Mouse (Mus musculus) neural tube, embryonic 13.5 days (tissue): Measurements from ENCODE around the gene Cenpq. TPM values are rescaled to one million over a fixed set of nuclear protein-coding genes. Genes with fewer than 3 reads are reported as not detected.

ENCODE experiments used
- ATAC-seq: fragments of 200-750 bp; cut with Nextera tagmentation; 2 replicates; pipeline ENCODE4 v1.8.0; 2017; ENCODE audit warnings: low read depth, mild to moderate bottlenecking, moderate TSS enrichment, moderate library complexity
- H3K27ac ChIP-seq: fragments of 300-500 bp; sonication (generic); replicated peaks from 2 replicates; pipeline ENCODE4 v1.5.1; 2015; ENCODE audit warnings: moderate library complexity, mild to moderate bottlenecking, inconsistent platforms
- H3K27me3 ChIP-seq: fragments of 300-500 bp; sonication (generic); 2 replicates; pipeline ENCODE4 v1.6.1; 2015; ENCODE audit warnings: mild to moderate bottlenecking, inconsistent platforms
- H3K36me3 ChIP-seq: fragments of 300-500 bp; sonication (generic); 2 replicates; pipeline ENCODE4 v1.6.1; 2015; ENCODE audit warnings: mild to moderate bottlenecking, inconsistent platforms
- H3K4me1 ChIP-seq: fragments of 300-500 bp; sonication (generic); replicated peaks from 2 replicates; pipeline ENCODE4 v1.6.1; 2015; ENCODE audit warnings: inconsistent platforms
- H3K4me2 ChIP-seq: fragments of 300-500 bp; sonication (generic); 2 replicates; pipeline ENCODE4 v1.6.1; 2015; ENCODE audit warnings: inconsistent platforms, mild to moderate bottlenecking, moderate library complexity
- H3K4me3 ChIP-seq: fragments of 300-500 bp; sonication (generic); 2 replicates; pipeline ENCODE4 v1.5.1; 2015; ENCODE audit warnings: mild to moderate bottlenecking, inconsistent platforms
- H3K9ac ChIP-seq: fragments of 300-500 bp; sonication (generic); 2 replicates; pipeline ENCODE4 v1.6.1; 2015; ENCODE audit warnings: moderate library complexity, mild to moderate bottlenecking, inconsistent platforms
- H3K9me3 ChIP-seq: fragments of 300-500 bp; sonication (generic); 2 replicates; pipeline ENCODE4 v1.6.1; 2016; ENCODE audit warnings: inconsistent platforms
- WGBS: fragments of 180-500 bp; shearing (Covaris S2); methylation state at CpG from one replicate; pipeline ENCODE4 v1.1.7; 2015; 5-methylcytosine and 5-hydroxymethylcytosine counted together
- polyA plus RNA-seq: library from polyadenylated mRNA; unstranded; fragments of >200 nt; fragmentation: Nextera tagmentation; extraction: Ambion mirVana; gene quantifications from 2 replicates; pipeline ENCODE4 v1.2.1, GENCODE M21; 2015

Gene Cenpq
- polyA plus RNA-seq = 11.7 and 13.0 TPM in 2 replicates

- under 1% methylated on average over 50 of the region's 50 CpGs for WGBS
- H3K4me1 ChIP-seq = peaks cover 15% of the 10 kb centered on the region
- peak within 1 kb of the TSS; percentile 93 for H3K27ac ChIP-seq
- peak within 1 kb of the TSS; percentile 63 for H3K4me3 ChIP-seq
- H3K9ac ChIP-seq = peak within 1 kb of the TSS; percentile 77
- peak within 1 kb of the TSS; percentile 79 for H3K4me2 ChIP-seq
- H3K27me3 ChIP-seq = no peaks in the 10 kb centered on the region
- peak; percentile 100 for ATAC-seq
- H3K36me3 ChIP-seq = peaks cover 16% of the 10 kb centered on the region
- no peaks in the 10 kb centered on the region for H3K9me3 ChIP-seq
Measured at GRCm38 (mm10) chr17:40934420-40935231, at the start of gene Cenpq, which contains the start of gene Mut. TSS of gene Cenpq (minus strand) at chr17:40935047. TSS of gene Mut (plus strand) at chr17:40934685.

- Histone ChIP-seq H3K36me3 (no peaks in the 10 kb centered on the region), H3K9ac (no peak overlapping the region), H3K9me3 (no peaks in the 10 kb centered on the region), H3K4me2 (no peak overlapping the region), H3K4me1 (no peaks in the 10 kb centered on the region), H3K27me3 (no peaks in the 10 kb centered on the region), H3K4me3 (no peak overlapping the region), H3K27ac (no peak overlapping the region)
- ATAC-seq = peak; percentile 50; the same call in 1 of the 2 replicates
- WGBS = 71% methylated on average over 11 of the region's 11 CpGs
Measured at GRCm38 (mm10) chr17:40977914-40978313, 43.1 kb upstream of the Cenpq start.

GRCm38 (mm10) chr17:40948518-40948917, 13.7 kb upstream of the Cenpq start:
- Histone ChIP-seq H3K4me3 (no peak overlapping the region), H3K36me3 (peaks cover 56% of the 10 kb centered on the region)
- WGBS = 86% methylated on average over 3 of the region's 3 CpGs

GRCm38 (mm10) chr17:40933985-40934384, 862 bp downstream of the Cenpq start:
- peak; percentile 37 for ATAC-seq
- Histone ChIP-seq H3K27me3 (no peaks in the 10 kb centered on the region), H3K27ac (no peak overlapping the region), H3K4me2 (peak overlapping the region; percentile 79), H3K9ac (peak overlapping the region; percentile 63), H3K4me1 (peaks cover 15% of the 10 kb centered on the region), H3K36me3 (peaks cover 11% of the 10 kb centered on the region), H3K4me3 (peak overlapping the region; percentile 63), H3K9me3 (no peaks in the 10 kb centered on the region)
- under 1% methylated on average over 14 of the region's 14 CpGs for WGBS

More at GRCm38 (mm10) chr17:40948518-40948917, 13.7 kb upstream of the Cenpq start:
- Histone ChIP-seq H3K4me2 (no peak overlapping the region), H3K27ac (no peak overlapping the region), H3K27me3 (no peaks in the 10 kb centered on the region), H3K9me3 (no peaks in the 10 kb centered on the region), H3K4me1 (no peaks in the 10 kb centered on the region), H3K9ac (no peak overlapping the region)
- ATAC-seq = no peak

- no peak for ATAC-seq
Measured at GRCm38 (mm10) chr17:40915499-40915898, 19.3 kb downstream of the Cenpq start.

GRCm38 (mm10) chr17:40914250-40914649, 20.6 kb downstream of the Cenpq start, which contains the start of gene Glyatl3:
TSS of gene Glyatl3 (minus strand) at chr17:40914350.
- H3K4me2 ChIP-seq = no peak within 1 kb of the TSS
- ATAC-seq = no peak
- 97% methylated on average over 2 of the region's 2 CpGs for WGBS

More at GRCm38 (mm10) chr17:40915499-40915898, 19.3 kb downstream of the Cenpq start:
- H3K9me3 ChIP-seq = no peaks in the 10 kb centered on the region
- H3K27me3 ChIP-seq = no peaks in the 10 kb centered on the region
- no peaks in the 10 kb centered on the region for H3K4me1 ChIP-seq
- H3K4me2 ChIP-seq = no peak overlapping the region
- H3K9ac ChIP-seq = no peak overlapping the region
- H3K27ac ChIP-seq = no peak overlapping the region
- no peaks in the 10 kb centered on the region for H3K36me3 ChIP-seq
- H3K4me3 ChIP-seq = no peak overlapping the region
- 89% methylated on average over 2 of the region's 2 CpGs for WGBS

GRCm38 (mm10) chr17:40904721-40905154, 30.1 kb downstream of the Cenpq start:
- ATAC-seq = no peak
- Histone ChIP-seq H3K27ac (no peak overlapping the region), H3K36me3 (no peaks in the 10 kb centered on the region), H3K4me3 (0 out of 2 replicates have a peak overlapping the region, but pooled peaks have one; percentile 6), H3K9ac (0 out of 2 replicates have a peak overlapping the region, but pooled peaks have one; percentile 31), H3K4me2 (peak overlapping the region; percentile 45), H3K9me3 (no peaks in the 10 kb centered on the region), H3K4me1 (0 out of 2 replicates have a peak, but pooled peaks cover 5% of the 10 kb centered on the region), H3K27me3 (no peaks in the 10 kb centered on the region)
- WGBS = 18% methylated on average over 14 of the region's 14 CpGs

More at GRCm38 (mm10) chr17:40914250-40914649, 20.6 kb downstream of the Cenpq start, which contains the start of gene Glyatl3:
- Histone ChIP-seq H3K9me3 (no peaks in the 10 kb centered on the region), H3K4me1 (no peaks in the 10 kb centered on the region), H3K9ac (no peak within 1 kb of the TSS), H3K36me3 (no peaks in the 10 kb centered on the region), H3K27ac (no peak within 1 kb of the TSS), H3K27me3 (no peaks in the 10 kb centered on the region), H3K4me3 (no peak within 1 kb of the TSS)

GRCm38 (mm10) chr17:40904056-40904597, 30.7 kb downstream of the Cenpq start:
- Histone ChIP-seq H3K4me1 (0 out of 2 replicates have a peak, but pooled peaks cover 5% of the 10 kb centered on the region), H3K4me3 (no peak overlapping the region), H3K36me3 (no peaks in the 10 kb centered on the region), H3K4me2 (peak overlapping the region; percentile 45), H3K9me3 (no peaks in the 10 kb centered on the region), H3K9ac (no peak overlapping the region), H3K27me3 (no peaks in the 10 kb centered on the region), H3K27ac (no peak overlapping the region)
- WGBS = 13% methylated on average over 11 of the region's 11 CpGs
- ATAC-seq = no peak

GRCm38 (mm10) chr17:40903345-40903744, 31.5 kb downstream of the Cenpq start:
- no peak overlapping the region for H3K4me2 ChIP-seq
- H3K4me1 ChIP-seq = 0 out of 2 replicates have a peak, but pooled peaks cover 5% of the 10 kb centered on the region
- no peak overlapping the region for H3K27ac ChIP-seq
- WGBS = 77% methylated on average over 4 of the region's 4 CpGs
- no peak overlapping the region for H3K4me3 ChIP-seq
- H3K9me3 ChIP-seq = no peaks in the 10 kb centered on the region
- H3K27me3 ChIP-seq = no peaks in the 10 kb centered on the region
- no peak for ATAC-seq
- H3K36me3 ChIP-seq = no peaks in the 10 kb centered on the region
- H3K9ac ChIP-seq = no peak overlapping the region

- Histone ChIP-seq H3K4me3 (no peak overlapping the region), H3K4me2 (no peak overlapping the region), H3K4me1 (0 out of 2 replicates have a peak, but pooled peaks cover 5% of the 10 kb centered on the region), H3K27ac (no peak overlapping the region), H3K9me3 (no peaks in the 10 kb centered on the region), H3K36me3 (no peaks in the 10 kb centered on the region), H3K9ac (no peak overlapping the region), H3K27me3 (no peaks in the 10 kb centered on the region)
- 36% methylated on average over 4 of the region's 4 CpGs for WGBS
- no peak for ATAC-seq
Measured at GRCm38 (mm10) chr17:40899783-40900363, 35.0 kb downstream of the Cenpq start.

- ATAC-seq = no peak
- no peak overlapping the region for H3K27ac ChIP-seq
- no peaks in the 10 kb centered on the region for H3K27me3 ChIP-seq
- no peaks in the 10 kb centered on the region for H3K4me1 ChIP-seq
- H3K36me3 ChIP-seq = no peaks in the 10 kb centered on the region
- 67% methylated on average over 1 of the region's 1 CpGs for WGBS
- H3K4me3 ChIP-seq = no peak overlapping the region
- no peaks in the 10 kb centered on the region for H3K9me3 ChIP-seq
- no peak overlapping the region for H3K9ac ChIP-seq
- no peak overlapping the region for H3K4me2 ChIP-seq
Measured at GRCm38 (mm10) chr17:40896863-40897262, 38.0 kb downstream of the Cenpq start.
